Mouse (Mus musculus): ENCODE measurements at regions not wholly inside any gene's neighbourhood (a gene's known extent, or its start where the extent isn't known, plus 50 kb on each side); places are given as distances from the start of the nearest gene placed in this dataset.

DNA sequence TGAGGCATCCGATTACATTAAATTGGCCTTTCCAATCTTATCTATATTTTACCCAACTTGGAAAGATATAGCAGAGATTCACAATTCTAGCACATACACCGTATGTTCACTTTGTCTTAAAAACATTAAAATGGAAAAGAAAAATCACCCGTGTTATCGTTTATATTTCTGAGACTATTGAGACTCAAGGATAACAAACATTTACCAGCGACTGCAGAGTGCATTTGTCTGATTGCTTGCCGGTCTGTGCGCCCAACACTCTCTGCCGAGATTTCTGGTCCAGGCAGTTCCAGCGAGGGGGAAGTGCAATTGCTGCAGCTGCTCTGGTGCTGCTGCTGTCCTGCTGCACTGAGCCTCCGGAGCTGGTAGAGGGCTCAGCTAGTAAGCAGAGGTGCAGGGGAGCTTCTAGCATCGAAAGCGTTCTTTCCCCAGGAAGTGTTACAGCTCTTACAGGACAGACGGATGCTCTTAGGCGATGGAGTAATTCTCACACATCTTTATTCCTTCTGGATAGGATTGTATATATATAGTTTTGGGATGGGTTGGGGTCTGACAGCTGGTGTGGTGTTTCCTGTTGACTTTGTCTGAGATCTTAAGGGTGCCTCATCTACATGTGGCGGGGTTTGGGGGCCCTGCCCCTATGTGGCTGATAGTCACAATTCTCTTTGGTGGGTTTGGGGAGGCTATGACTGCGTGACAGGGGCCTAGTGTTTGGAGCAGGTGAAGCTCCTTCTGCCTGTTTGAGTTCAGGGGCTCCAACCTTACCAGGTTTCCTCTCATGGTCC lies 79.7 kb upstream of the Cwc22 start:
- no peak for TF ChIP-seq CTCF (IDR thresholded peaks at IDR 0.05; ENCODE audit: borderline replicate concordance, control insufficient read depth, extremely low read depth, insufficient read depth, low read length, poor library complexity)
- no peak for TF ChIP-seq POLR2A (IDR thresholded peaks at IDR 0.05; ENCODE audit: control insufficient read depth, extremely low read depth, insufficient read depth, low read length, poor library complexity)

All from thymus, adult 2 months (tissue).